Mouse (Mus musculus) testis, adult 2 months (tissue): ENCODE data around the gene Vmn1r48. TPM values are rescaled to one million over a fixed set of nuclear protein-coding genes. Genes with fewer than 3 reads are reported as not detected.
"Not testable (repeated sequence)": the region's sequence is repeated elsewhere in the genome, so short reads cannot be mapped to it uniquely, and the experiment has no call there.

ENCODE experiments used
- H3K27ac ChIP-seq: fragments of 200-500 bp; 2 replicates; pipeline ENCODE4 v1.5.1; 2012; ENCODE audit warnings: low read depth, low read length; ENCODE audit not compliant: control insufficient read depth, insufficient read depth
- H3K27me3 ChIP-seq: fragments of 200-500 bp; 2 replicates; pipeline ENCODE4 v1.6.1; 2012; ENCODE audit warnings: mild to moderate bottlenecking, low read length, moderate library complexity; ENCODE audit not compliant: control insufficient read depth, insufficient read depth
- H3K36me3 ChIP-seq: fragments of 200-500 bp; 2 replicates; pipeline ENCODE4 v1.6.1; 2012; ENCODE audit warnings: mild to moderate bottlenecking, low read length; ENCODE audit not compliant: control insufficient read depth, insufficient read depth
- H3K4me1 ChIP-seq: fragments of 200-500 bp; 2 replicates; pipeline ENCODE4 v1.6.1; 2012; ENCODE audit warnings: low read length; ENCODE audit not compliant: control insufficient read depth, insufficient read depth
- H3K4me3 ChIP-seq: fragments of 200-500 bp; 2 replicates; pipeline ENCODE4 v1.5.1; 2012; ENCODE audit warnings: low read depth, mild to moderate bottlenecking, low read length, moderate library complexity, mixed read lengths; ENCODE audit not compliant: control insufficient read depth
- CTCF ChIP-seq: fragments of 200-500 bp; IDR thresholded peaks from 2 replicates; pipeline ENCODE4 v1.5.1; 2012; ENCODE audit warnings: low read depth, mild to moderate bottlenecking, inconsistent platforms, low read length, moderate library complexity; ENCODE audit not compliant: control insufficient read depth, insufficient read depth, insufficient replicate concordance
- POLR2A ChIP-seq: fragments of 200-500 bp; IDR thresholded peaks from 2 replicates; pipeline ENCODE4 v1.6.1; 2012; ENCODE audit warnings: low read depth, mild to moderate bottlenecking, inconsistent platforms, low read length, moderate library complexity; ENCODE audit not compliant: control insufficient read depth
- polyA plus RNA-seq: library from polyadenylated mRNA; depleted of rRNA; stranded (reverse); fragments of >200 nt; gene quantifications from 2 replicates; pipeline ENCODE4 v1.2.3, GENCODE M21; 2012; rRNA removed

Vmn1r48 gene
- polyA plus RNA-seq = not detected in 2 replicates

DNA sequence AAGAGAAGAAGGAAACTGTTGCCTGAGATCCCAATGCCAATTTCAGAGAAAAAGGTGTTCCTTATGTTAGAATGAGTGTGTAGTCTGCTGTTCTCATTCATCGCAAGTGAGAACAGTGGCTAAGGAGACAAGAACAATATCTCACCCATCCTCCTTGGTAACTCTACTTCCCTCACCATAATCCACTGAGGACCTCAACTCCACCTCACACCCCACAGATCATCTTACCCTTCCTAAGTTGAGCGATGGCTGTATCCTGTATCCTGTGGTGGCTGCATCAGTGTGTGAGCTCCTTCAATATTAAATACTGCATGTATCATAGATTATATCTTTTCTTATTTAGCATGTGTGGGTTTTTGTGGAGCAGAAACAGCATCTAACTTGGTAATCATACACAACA, at the start of gene Vmn1r48:
Gene Vmn1r48 (minus strand): TSS at position 101 of the 400 bp plus-strand sequence.
- not testable (repeated sequence) for H3K27me3 ChIP-seq, H3K36me3 ChIP-seq, H3K4me1 ChIP-seq, H3K4me3 ChIP-seq, H3K27ac ChIP-seq

GRCm38 (mm10) chr6:90078406-90078805, 41.8 kb upstream of the Vmn1r48 start, which contains the start of gene Vmn1r49:
Gene Vmn1r49, minus strand, starts transcription at chr6:90078506.
- Histone ChIP-seq H3K36me3 (no peaks in the 10 kb centered on the region), H3K4me3 (no peak within 1 kb of the TSS), H3K27me3 (no peaks in the 10 kb centered on the region), H3K27ac (no peak within 1 kb of the TSS), H3K4me1 (no peaks in the 10 kb centered on the region)
- TF ChIP-seq CTCF (no peak), POLR2A (no peak)

DNA sequence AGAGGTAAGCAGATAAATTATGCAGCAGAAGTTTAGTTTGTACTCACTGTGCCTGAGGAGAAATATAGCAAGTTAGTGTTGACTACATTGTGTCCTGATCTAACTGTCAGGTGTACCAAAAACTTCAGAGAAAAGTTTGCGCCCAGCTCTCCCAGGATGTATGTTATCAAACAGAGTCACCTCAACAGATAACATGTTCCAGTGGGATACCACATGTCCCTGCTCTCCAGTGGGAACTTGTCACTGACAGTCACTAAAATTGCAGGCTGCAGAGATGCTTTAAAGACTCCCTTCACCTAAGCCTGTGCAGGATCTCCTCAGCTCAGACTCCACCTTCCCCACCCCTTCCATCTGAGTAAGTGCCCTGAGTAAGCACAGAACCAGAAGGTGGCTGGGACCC, 20.8 kb downstream of the Vmn1r48 start, which contains the start of gene Vmn1r47:
Gene Vmn1r47 (plus strand): TSS at position 301 of the 400 bp plus-strand sequence.
- H3K36me3 ChIP-seq, H3K27ac ChIP-seq, H3K4me3 ChIP-seq, H3K4me1 ChIP-seq, H3K27me3 ChIP-seq: not testable (repeated sequence)

- Histone ChIP-seq H3K4me1 (no peaks in the 10 kb centered on the region), H3K27ac (no peak overlapping the region), H3K27me3 (no peaks in the 10 kb centered on the region), H3K36me3 (no peaks in the 10 kb centered on the region), H3K4me3 (no peak overlapping the region)
- TF ChIP-seq CTCF (no peak), POLR2A (no peak)
These were observed 50.7 kb downstream of the Vmn1r48 start for GRCm38 (mm10) chr6:89985989-89986388.

Other genes starting within 250 kb of the Vmn1r48 start
- gene Vmn1r42, start 160.4 kb downstream of the Vmn1r48 start, polyA plus RNA-seq = 0.05 and 0.06 TPM in 2 replicates
- gene Vmn1r43, start 160.4 kb downstream of the Vmn1r48 start, polyA plus RNA-seq = 0.93 and 1.2 TPM in 2 replicates
- gene Vmn1r44, start 153.2 kb downstream of the Vmn1r48 start, polyA plus RNA-seq = 0.09 and 0.41 TPM in 2 replicates
- not detected in 2 replicates for gene Vmn1r45, start 96.2 kb downstream of the Vmn1r48 start, polyA plus RNA-seq
- not detected in 2 replicates for gene Vmn1r46, start 67.5 kb downstream of the Vmn1r48 start, polyA plus RNA-seq
- not detected in 2 replicates for gene Vmn1r47, start 20.7 kb downstream of the Vmn1r48 start, polyA plus RNA-seq
- not detected in 2 replicates for gene Vmn1r49, start 41.7 kb upstream of the Vmn1r48 start, polyA plus RNA-seq
- not detected in 2 replicates for gene Vmn1r50, start 64.6 kb upstream of the Vmn1r48 start, polyA plus RNA-seq
- gene Vmn1r51, start 85.8 kb upstream of the Vmn1r48 start, polyA plus RNA-seq = not detected in 2 replicates
- gene Vmn1r52, start 138.0 kb upstream of the Vmn1r48 start, polyA plus RNA-seq = not detected in 2 replicates
- not detected in 2 replicates for gene V1ra8, start 166.0 kb upstream of the Vmn1r48 start, polyA plus RNA-seq
- 0.42 and 0.94 TPM in 2 replicates for gene Vmn1r53, start 187.6 kb upstream of the Vmn1r48 start, polyA plus RNA-seq
- not detected in 2 replicates for gene Vmn1r54, start 209.5 kb upstream of the Vmn1r48 start, polyA plus RNA-seq